Mouse (Mus musculus): ENCODE results near the gene Clip1.

GRCm38 (mm10) chr5:123696244-123696643, 11.8 kb upstream of the Clip1 start:
- TF ChIP-seq CTCF (IDR thresholded peaks at IDR 0.05; ENCODE audit: borderline replicate concordance, control insufficient read depth, extremely low read depth, insufficient read depth, low read length, poor library complexity) (no peak), POLR2A (IDR thresholded peaks at IDR 0.05; ENCODE audit: control insufficient read depth, extremely low read depth, insufficient read depth, low read length, poor library complexity) (no peak)

Data from thymus, adult 2 months (tissue).